Mouse (Mus musculus) adrenal gland, postnatal 36 days (tissue): ENCODE data around the gene Rad51b. TPM values are rescaled to one million over a fixed set of nuclear protein-coding genes. Genes with fewer than 3 reads are reported as not detected.

Experiments used
- DNase-seq, 2 experiments: peaks; one replicate each; pipeline ENCODE4 v3.0.0; 2021; ENCODE audit warnings: mixed read lengths in 1 of 2
- total RNA-seq, 2 experiments: library from RNA; stranded (reverse); gene quantifications; 2 replicates each; pipeline ENCODE4 v1.2.3; 2021

The Rad51b gene
- total RNA-seq, 2 experiments from 2014 or later = 0.49 to 0.63 TPM

DNA sequence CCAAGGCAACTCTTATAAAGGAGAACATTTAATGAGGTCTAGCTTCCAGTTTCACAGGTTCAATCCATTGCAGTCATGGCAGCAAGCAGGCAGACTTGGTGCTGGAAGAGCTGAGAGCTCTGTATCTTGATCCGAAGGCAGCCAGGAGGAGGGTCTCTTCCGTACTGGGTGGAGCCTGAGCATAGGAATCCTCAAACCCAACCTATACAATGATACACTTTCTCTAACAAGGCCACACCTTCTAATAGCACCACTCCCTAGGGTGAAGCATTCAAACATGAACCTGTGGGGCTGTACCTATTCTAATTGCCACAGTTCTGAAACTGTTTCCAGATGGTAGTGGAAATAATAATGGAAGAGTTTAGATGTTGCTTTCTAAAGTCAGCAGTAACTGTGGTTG lies 33.5 kb downstream of the Rad51b start:
- no peak for DNase-seq

DNA sequence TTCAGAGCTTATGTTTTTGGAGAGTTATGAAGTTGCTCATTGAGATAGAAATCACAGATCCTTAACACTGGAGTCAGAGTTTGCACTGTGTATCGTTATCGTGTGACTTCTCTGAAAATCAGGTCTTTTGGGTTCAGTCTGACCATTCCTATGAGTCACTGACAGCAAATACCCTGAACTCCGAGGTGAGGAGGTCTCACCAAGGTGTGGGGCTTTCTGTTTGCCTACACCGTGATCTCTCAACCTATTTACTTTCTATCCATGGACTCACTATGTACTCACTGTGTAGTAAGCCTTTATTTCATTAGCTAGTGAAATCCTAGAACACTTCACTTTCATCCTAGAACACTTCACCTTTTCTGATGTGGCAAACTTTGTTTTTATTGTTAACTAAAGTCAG lies 34.6 kb downstream of the Rad51b start:
- DNase-seq = no peak

DNA sequence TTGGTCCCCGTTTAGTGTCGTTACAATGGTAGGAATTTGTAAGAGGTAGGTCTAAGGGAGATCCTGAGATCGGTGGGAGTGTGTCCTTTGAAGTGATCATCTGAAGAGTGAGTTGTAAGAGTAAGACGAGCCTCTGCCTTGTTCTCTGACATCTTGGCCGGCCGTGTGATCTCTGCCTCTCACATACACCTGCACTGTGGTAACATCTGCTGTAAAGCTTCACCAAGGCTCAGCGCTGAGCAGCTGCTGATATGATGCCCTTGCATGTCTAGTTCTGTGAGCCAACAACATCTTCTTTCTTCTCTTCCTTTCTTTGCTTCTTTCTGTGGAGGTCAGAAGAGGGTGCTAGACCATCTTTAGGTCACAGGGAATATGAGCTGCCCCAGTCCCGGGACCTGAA lies 41.7 kb downstream of the Rad51b start:
- DNase-seq = no peak

DNA sequence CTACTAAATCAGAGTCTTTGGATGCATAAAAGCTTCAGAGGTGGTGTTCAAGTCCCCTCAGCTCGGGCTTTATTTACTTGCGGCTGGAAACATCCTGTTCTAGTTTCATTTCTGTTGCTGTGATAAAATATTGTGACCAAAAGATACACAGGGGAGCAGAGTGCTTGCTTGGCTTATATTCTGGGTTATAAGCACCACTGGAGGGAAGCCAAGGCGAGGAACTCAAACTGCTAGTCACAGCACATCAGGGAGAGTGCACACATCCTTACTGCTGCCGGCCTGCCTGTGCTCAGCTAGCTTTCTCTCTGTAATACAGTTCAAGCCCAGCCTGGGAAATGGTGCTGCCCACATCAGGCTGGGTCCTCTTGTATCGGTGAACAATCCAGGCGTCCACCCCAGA lies 43.4 kb downstream of the Rad51b start:
- no peak for DNase-seq

DNA sequence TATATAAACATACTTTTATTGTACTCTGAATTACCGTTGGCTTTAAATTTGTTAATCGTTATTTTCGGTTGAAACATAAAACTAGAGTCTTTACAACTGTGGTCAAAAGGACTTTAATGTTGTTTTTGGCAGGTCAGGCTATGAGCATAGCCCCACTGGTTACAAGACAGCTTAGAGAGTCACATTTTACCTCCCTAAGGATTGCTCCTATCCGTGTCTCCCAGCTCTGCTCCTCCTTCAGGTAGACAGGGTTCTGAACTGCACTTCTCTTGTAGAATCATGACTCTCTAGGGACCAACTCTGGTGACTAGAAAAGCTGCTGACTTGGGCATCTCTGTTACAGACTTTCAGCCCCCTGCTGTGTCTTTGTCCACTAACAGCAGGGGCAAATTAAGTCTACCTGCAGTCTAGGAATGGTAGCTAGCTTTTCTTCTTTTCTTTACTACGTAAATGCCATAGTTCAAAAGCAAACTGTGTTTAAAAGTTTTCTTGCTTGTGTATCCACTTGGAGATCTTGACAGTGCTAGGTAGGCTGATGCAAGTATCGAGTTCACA lies 44.3 kb downstream of the Rad51b start:
- DNase-seq = no peak

DNA sequence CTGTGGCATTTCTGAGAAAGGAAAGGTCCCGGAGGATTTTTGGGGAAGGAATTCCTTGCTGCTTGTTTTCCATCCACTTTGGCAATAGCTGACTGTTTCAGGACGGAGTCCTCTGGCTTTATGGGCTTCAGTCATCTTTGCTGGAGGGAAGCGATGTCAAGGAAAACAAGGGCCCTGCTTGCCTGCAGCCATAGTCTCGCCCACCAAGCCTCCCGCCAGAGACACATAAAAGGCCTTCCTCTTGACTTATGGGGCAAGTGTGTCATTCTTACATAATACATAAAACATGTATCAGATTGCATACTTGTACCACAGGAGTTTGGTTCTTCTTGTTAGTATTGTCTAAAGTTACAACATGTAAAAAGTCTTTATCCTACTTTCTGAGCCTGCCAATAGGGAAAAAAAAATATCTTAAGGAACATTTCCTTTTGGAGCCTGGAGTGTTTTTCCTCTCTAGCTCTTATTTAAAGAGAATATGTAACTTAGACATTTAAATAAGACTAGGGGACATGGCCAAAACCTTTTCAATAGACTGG lies 49.2 kb downstream of the Rad51b start:
- no peak for DNase-seq

DNA sequence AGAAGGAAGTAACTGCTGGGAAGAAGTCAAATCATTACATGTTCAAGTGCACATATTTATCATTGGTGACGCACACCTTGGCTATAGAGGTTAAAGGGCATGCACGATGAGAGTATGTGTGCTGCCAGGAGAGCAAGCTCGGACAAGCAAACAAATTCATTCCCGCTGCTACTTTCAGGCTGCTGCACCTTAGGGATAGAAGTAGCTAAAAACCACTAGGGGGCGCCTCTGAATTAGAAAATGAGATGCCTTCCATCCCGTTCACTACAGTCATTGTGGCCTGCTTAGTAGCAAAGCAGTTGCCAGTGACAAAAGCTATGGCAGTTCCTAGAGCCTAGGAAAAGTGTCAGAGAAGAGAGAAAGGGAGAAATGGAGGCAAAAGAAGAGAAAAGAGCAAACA lies 50.6 kb downstream of the Rad51b start:
- peak; percentile 43 to 75 for DNase-seq

DNA sequence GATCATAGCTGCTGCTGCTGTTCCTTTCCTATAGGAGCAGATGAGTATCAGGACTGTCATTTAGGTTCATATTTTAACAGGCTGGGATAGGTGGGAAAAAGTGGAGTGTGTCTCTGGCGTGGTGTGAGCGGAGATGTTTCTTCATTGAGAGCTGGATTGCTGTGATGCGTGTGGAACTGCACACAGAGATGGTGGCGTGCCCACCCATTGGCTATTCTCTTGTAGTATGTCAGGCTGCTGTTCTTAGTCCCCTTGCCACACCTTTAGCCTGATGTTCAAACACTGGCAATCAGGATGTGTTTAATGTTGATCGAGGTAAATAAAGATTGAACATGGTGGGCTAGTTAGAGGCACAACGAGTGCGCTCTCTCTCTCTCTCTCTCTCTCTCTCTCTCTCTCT lies 54.4 kb downstream of the Rad51b start:
- DNase-seq = no peak

DNA sequence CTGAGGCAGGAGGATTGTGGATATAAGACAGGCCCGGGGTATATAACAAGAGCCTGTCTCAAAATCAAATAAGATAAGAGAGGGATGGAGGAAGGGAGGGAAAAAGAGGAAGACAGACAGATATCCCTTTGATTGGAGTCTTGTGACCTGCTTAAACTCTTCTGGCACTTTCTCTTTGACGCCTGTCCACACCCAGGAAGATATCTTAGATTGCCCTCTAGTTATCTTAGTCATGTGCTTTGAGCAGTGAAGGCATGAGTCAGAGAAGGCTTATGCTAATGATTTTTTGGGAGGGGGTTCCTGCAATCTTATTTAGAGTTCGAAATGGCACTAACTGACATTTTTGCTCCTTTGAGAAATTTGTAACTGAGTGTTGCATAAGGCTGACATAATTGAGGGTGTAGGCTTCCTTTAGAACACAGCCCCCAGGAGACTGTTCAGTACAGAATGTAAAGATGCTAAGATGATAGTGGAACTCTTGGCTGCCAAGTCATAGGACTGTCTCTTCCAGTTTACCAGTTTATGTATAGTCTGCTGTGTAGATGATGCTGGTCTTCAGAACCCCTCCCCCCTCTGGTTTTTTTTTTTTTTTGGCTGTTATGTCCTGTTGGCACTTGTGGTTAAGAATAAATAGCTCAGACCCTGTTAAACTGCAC lies 55.1 kb downstream of the Rad51b start:
- DNase-seq = no peak

DNA sequence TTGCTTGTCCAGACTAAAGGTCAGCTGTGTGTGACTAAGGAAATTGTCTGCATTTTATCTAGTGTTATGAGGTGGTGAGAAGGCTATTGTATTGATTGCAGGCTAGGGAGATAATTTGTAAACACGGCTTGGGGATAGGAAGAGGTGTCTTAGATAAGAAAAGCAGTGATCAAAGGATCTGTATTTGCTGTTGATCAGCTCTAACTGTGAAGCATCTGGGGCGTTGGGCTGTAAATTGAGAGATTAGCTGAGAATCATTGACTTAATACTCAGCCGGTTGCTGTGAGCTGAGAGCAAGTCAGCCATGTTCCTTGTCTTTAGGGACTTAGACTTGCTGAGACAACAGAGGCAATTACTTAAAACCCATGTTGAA lies 55.6 kb downstream of the Rad51b start:
- DNase-seq = no peak

DNA sequence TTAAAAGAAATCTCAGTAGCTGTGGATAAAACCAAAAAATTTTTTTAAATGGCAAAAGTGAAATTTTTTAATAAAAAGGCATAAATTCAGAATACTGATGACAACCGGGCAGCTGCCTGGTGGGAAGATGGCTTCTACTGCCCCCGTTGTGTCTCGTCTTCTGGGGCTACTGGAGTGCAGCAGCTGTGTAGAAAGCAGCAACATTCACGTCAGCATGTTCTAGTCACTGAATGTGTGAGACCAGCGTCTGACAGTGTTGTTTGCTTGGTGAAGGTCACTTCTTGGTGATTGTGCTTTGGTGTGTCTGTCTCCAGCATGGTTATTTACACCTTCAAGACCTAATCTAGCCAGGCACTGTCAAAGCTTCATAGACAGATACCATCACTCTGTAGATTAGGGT lies 56.3 kb downstream of the Rad51b start:
- DNase-seq = no peak

DNA sequence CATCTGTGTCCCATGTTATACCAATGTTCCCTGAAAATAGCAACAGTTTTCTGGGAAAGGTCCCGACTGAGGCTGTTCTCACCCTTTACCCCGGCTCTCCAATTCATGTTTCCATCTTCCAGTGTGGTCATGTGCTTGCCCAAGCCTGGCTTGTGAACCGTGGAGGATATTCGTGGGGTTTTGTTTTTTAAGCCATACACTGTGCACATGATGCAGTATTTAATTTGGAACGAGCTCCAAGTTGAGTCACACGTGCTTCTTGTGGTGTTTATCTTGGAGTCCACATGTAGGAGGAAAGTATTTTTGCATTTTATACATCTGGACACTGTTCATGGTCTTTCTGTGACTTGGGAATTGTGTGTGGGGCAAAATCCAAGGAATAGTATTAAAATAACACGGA lies 57.5 kb downstream of the Rad51b start:
- DNase-seq = peak in 1 of 2 experiments; percentile 12

DNA sequence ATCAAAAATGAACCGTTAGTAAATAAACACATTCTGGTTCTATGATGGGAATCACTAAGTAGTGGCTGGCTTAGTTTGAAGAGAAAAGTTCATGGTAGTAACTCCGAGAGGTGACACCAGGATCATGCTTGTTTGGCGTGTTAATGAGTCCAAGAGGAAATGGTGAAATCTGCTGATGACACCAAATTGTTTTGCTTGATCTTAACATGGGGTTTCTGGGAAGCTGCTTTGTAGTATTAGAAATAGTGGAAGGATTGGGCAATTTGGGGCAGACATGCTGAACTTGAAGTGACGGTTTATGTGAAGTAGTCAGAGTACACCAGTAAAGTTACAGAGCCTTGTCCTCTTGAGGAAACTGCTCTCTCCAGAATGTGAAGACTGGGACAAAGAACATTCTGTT lies 59.1 kb downstream of the Rad51b start:
- no peak for DNase-seq

DNA sequence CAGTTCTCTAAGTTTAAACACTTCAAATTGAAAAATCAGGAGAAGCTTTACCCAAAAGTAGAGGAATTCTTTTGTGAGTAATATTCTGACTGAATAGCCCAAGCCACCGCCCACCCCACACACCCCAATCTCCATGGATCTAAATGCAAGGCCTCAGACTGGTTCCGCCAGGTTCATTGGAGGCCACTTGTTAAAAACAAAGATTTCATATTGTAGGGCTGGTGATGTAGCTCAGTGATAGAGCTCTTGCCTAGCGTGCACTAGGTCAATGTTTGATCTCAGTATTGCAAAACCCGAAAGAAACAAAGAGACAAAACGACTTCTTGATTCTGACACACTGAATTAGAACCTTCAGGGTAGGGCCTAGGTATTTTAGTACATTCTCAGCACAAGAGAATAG lies 60.5 kb downstream of the Rad51b start:
- no peak for DNase-seq

DNA sequence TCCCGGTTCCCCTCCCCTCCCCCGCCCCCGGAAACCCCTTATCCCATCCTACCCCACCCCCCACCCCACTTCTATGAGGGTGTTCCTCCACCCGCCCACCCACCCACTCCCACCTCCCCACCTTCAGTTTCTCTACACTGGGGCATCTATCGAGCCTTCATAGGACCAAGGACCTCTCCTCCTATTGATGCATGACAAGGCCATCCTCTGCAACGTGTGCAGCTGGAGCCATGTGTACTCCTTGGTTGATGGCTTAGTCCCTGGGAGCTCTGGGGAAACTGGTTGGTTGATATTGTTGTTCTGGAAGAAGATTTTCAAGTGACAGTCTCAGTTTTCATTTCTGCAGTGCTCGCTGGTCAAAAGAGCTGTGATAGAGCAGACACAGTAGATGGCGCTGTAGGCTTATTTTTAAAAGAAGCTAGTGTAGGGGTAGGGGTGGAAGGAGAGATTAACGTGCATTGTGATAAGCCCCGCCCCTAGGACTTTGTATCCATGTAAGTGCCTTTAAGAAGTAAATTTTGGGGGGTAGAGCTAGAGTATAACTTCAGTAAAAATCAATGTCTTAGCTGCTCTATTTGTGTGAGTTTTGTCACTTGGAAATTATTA lies 61.6 kb downstream of the Rad51b start:
- peak; percentile 38 to 66 for DNase-seq

DNA sequence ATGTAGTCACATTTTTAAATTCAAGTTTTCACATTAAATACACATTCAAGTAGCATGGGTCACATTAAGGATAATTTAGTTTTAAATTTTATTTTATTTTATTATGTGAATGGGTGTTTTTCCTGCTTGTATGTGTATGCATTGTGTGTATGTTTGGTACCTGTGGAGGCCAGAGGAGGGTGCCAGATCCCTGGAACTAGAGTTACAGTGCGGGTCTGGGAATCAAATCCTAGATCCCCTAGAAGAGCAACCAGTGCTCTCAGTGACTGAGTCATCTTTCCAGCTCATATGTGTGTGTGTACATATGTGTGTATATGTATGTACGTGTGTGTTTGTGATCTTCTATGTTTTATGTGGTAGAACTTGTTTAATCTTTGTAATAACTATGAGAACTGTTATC lies 62.3 kb downstream of the Rad51b start:
- DNase-seq = no peak

DNA sequence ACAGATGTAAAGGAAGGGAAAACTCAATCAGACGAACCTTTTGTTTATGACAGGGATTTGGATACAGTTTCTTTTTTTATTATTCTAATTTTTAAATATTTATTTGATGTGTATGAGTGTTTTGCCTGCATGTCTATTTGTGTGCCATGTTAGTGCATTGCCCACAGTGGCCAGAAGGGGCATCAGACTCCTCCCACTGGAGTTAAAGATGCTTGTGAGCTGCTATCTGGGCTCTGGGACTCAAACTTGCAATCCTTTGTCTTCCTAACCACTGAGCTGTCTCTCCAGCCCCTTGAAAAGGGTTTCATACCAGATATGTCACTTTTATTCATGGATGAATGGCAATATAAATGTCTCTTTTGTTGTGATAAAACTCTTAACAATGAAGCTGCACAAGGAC lies 65.1 kb downstream of the Rad51b start:
- DNase-seq = peak; percentile 42 to 48

DNA sequence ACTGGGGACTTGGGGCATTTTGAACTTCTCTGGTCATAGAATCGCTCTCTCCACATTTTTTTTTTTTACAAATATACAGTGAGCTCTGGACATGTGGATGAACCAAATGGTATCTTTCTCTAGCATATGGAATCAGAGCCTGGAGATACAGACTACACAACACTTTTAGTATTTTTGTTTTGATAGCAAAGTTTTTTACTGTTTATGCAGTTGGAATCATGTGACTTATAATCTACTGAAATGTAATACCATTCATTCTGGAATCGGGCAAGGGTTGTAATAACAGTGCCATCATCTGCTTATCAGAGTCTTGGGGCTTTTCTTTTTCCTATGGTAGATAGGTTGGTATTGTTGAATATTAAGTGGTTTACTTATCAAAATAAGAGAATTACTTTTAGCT lies 67.2 kb downstream of the Rad51b start:
- DNase-seq = no peak

DNA sequence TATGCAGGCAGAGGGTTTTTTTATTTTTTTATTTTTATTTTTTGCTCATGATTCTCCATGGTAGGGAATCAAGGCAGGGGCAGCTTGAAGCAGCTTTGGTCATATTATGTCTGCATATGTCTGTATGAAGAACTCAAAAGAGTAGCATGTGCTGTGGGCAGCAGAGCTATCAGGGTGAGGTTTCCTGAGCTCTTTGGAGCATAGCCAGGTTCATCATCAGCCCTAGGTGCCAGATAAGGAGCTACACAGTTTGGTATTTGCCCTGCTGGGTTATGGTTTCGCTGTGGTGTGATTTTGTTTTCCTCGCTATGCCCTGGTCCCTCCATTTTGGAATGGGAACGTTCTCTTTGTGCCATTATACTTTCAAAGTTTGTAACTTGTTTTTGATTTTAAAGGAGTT lies 71.7 kb downstream of the Rad51b start:
- no peak for DNase-seq

DNA sequence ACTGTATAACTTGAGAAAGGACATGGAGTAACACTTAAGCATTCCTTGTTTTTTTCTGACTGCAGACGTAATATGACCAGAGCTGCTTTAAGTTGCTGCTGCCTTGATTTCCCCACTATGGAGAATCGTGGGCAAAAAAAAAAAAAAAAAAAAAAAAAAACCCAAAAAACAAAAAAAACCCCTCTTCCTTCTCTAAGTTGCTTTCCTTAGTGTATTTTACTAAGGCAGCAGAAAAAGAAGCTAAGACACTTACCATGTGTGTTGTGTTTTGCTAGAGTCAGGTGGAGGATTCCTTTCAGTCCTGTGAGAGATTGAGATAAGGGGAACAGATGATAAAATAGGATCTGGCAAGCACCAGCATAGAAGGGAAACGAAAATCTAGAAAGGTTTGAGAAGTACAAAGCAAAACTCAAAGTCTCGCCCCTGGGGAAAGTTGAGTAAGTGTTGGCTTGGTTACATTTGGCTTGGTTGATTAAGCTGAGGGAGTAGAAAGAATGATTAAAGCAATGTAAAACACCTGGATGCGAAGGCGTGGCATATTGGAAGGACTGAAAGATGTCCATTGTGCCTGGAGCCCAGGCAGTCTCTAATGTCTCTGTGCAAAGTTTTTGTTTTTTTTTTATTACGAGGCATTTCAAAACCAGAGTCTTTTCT lies 72.6 kb downstream of the Rad51b start:
- peak in 1 of 2 experiments; percentile 18 for DNase-seq

DNA sequence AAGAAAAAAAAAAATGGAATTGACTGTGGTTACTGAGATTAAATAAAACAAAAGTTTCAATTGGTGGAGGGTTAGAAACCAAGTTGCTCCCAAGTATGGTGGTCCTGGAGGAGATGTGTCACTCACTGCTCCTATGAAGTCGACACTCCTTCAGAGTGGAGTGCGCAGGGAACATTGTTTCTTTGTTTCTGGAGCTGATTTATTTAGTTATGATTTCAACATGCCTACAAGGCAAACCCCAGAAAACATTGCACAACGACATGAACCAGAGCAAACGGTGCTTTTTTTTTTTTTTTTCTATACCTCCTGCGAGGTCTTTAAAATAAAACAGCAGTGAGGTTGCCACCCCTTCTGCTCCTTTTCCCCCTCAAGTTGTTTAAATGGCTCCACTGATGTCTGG lies 75.6 kb downstream of the Rad51b start:
- DNase-seq = no peak

DNA sequence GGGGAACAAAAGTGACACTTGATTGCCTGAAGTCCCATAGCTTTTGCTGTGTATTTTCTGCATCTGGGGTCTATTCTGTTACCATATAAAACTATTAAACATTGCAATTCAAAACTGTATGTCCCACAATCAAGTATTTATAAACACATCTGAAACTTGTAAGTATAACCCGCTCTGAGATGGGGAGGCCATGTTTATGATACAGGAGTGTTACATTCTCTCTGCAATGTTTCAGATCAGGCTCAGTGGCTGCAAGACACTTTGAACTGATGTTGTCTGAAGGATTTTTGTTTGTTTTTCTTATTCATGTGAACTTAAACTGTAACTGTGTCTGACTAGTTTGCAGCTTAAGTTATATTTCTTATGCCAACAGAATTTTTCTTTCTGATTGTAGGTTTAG lies 80.3 kb downstream of the Rad51b start:
- no peak for DNase-seq

DNA sequence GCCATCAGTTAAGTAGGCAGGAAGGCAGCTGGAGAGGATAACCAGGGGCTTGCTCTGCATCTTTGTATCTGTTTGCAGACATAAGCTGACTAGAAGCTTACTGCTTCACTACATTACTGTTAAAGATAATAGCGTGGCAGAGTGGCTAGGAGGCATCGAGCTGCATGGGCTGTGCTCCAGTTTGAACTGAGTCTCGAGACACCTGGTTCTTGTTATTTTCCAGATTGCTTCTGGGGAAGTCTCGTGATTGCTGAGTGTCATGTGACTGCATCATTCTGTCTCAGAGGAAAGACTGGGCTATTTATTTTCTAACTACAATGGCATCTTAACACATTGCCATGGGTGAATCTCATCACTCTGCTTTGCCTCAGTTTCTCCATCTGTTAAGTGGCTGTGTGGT lies 80.8 kb downstream of the Rad51b start:
- DNase-seq = no peak
